13 mouse cellular contexts compared by ENCODE assay signal in the genomic region with DNA sequence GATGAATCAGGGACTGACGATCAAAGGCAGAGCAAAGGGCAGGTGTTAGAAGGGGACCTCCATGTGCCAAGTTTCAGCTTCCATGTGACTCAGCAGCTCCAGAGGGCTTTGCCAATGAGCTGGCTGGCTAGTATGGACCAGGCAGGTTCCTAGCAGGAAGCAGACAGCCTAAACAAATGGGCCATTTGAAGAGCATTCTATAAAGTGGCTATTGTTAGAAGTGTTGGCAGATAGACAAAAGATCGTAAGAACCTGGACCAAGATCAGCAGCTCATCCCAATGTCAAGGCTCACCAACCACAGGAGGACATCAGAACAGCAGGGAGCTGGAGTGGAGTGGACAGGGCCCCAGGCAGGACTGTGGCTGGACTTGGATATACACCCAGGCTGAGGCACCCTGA. TPM values are rescaled to one million over a fixed set of nuclear protein-coding genes. Genes with fewer than 3 reads are reported as not detected.
A peak's percentile ranks its signal among the peaks of the same experiment; 100 is the strongest.
DNase-seq lines count a peak whose midpoint lies in the region.
"Had no signal": no experiment of that assay in that cellular context is flagged by ENCODE, and none has a peak within 500 bp of the region (broad histone marks: within the 10 kb centered on the region; RNA-seq: fewer than 3 reads in every experiment).

No protein-coding gene starts in this region.

- peak; percentile 71 for DNase-seq in layer of hippocampus, adult 9-11 months
- DNase-seq in layer of hippocampus, postnatal 14 days (ENCODE audit: low spot score in 2 of 2) = no peak
- DNase-seq in Muller cell, postnatal 12 days (ENCODE audit: inconsistent ontology term) = peak; percentile 94
- DNase-seq in cerebellum, adult 11 months = peak; percentile 24
- DNase-seq in gonadal fat pad, adult 2 months (ENCODE audit: low read depth) = peak; percentile 37
- no peak for DNase-seq in left cerebral cortex, postnatal 36 days (ENCODE audit: low spot score in 2 of 2)
- no peak for DNase-seq in frontal cortex, postnatal 14 days (ENCODE audit: low spot score in 2 of 2)
- DNase-seq: heart, adult 2 months; right cerebral cortex, postnatal 25 days; thymus, postnatal 4 days had no signal

- intact Hi-C loops in left cerebral cortex, postnatal 36 days (cut with DNase I) = no loop called here

RNA-seq across cellular contexts. Expression of a gene that starts 32.5 kb away (rescaled TPM):
- not detected for total RNA-seq in layer of hippocampus, postnatal 14 days (2021)
- polyA plus RNA-seq in gonadal fat pad, adult 2 months (2012; rRNA removed) = 0.38 and 0.52 TPM in 2 replicates
- total RNA-seq in left cerebral cortex, postnatal 36 days (2021) = not detected
- total RNA-seq: heart, adult 2 months; heart, postnatal 25 days; left cerebral cortex, adult 2 months had no signal
- polyA plus RNA-seq: heart, adult 2 months; liver, embryonic 11.5 days had no signal

RNA-seq across cellular contexts. Expression of a gene that starts 51.1 kb away (rescaled TPM):
- 100 to 1,000 TPM; 229 to 240 TPM for total RNA-seq in layer of hippocampus, postnatal 14 days (2021)
- 163 and 175 TPM in 2 replicates for polyA plus RNA-seq in gonadal fat pad, adult 2 months (2012; rRNA removed)
- 100 to 1,000 TPM; 221 to 262 TPM for total RNA-seq in left cerebral cortex, postnatal 36 days (2021)

Comparison
In these comparisons a context has a peak if more than half of its experiments do, and no peak if none do; other contexts are left out.
1. DNase-seq: peak in layer of hippocampus, adult 9-11 months (single experiment), Muller cell, postnatal 12 days (single experiment), cerebellum, adult 11 months (single experiment) and gonadal fat pad, adult 2 months (single experiment); none in layer of hippocampus, postnatal 14 days (0 of 2), left cerebral cortex, postnatal 36 days (0 of 2) and frontal cortex, postnatal 14 days (0 of 2).